Mouse (Mus musculus) small intestine, adult 2 months (tissue): ENCODE results near the gene Man2b2.

Source experiments
- CTCF ChIP-seq: fragments of 200-500 bp; IDR thresholded peaks from 2 replicates; pipeline ENCODE4 v1.5.1; 2012; ENCODE audit warnings: low read depth, mild to moderate bottlenecking, control low read depth, inconsistent platforms, low read length, moderate library complexity, mixed read lengths; ENCODE audit not compliant: insufficient replicate concordance, insufficient read length; ENCODE audit errors: extremely low read depth
- POLR2A ChIP-seq: fragments of 200-500 bp; IDR thresholded peaks from 2 replicates; pipeline ENCODE4 v1.6.1; 2012; ENCODE audit warnings: low read depth, mild to moderate bottlenecking, control low read depth, inconsistent platforms, low read length, moderate library complexity

- TF ChIP-seq CTCF, result no peak
- TF ChIP-seq POLR2A, result no peak
Measured at GRCm38 (mm10) chr5:36817738-36818137, 12.7 kb downstream of the Man2b2 start.
